Mouse (Mus musculus) bone marrow, adult 2 months (tissue): Measurements from ENCODE around the gene Nanp. TPM values are rescaled to one million over a fixed set of nuclear protein-coding genes. Genes with fewer than 3 reads are reported as not detected.

Experiments used
- H3K27ac ChIP-seq: fragments of 200-500 bp; 2 replicates; pipeline ENCODE4 v1.5.1; 2012; ENCODE audit warnings: low read depth, mild to moderate bottlenecking, control low read depth, inconsistent platforms, low read length; ENCODE audit not compliant: control insufficient read depth, poor library complexity, insufficient read depth
- H3K4me1 ChIP-seq: fragments of 200-500 bp; 2 replicates; pipeline ENCODE4 v1.6.1; 2011; ENCODE audit warnings: low read length; ENCODE audit not compliant: control insufficient read depth, insufficient read depth
- H3K4me3 ChIP-seq: fragments of 200-500 bp; replicated peaks from 2 replicates; pipeline ENCODE3; 2011; ENCODE audit warnings: mild to moderate bottlenecking, low read depth, low read length, control low read depth; ENCODE audit not compliant: control insufficient read depth
- CTCF ChIP-seq: fragments of 200-500 bp; IDR thresholded peaks from 2 replicates; pipeline ENCODE4 v1.5.1; 2011; ENCODE audit warnings: low read length, control low read depth; ENCODE audit not compliant: control insufficient read depth, insufficient read depth
- POLR2A ChIP-seq: fragments of 200-500 bp; IDR thresholded peaks from 2 replicates; pipeline ENCODE4 v1.6.1; 2011; ENCODE audit warnings: low read depth, mild to moderate bottlenecking, control low read depth, low read length, borderline replicate concordance; ENCODE audit not compliant: control insufficient read depth
- WGBS: fragments of 180-500 bp; shearing (Covaris S2); methylation state at CpG from one replicate; pipeline ENCODE4 v1.1.7; 2018; 5-methylcytosine and 5-hydroxymethylcytosine counted together
- polyA plus RNA-seq: library from polyadenylated mRNA; stranded (reverse); fragments of >200 nt; gene quantifications from 2 replicates; pipeline ENCODE4 v1.2.4, GENCODE M21; 2011; ENCODE audit warnings: low replicate concordance; ENCODE audit not compliant: missing spikeins, insufficient read depth, insufficient read length

Gene Nanp
- polyA plus RNA-seq, 1 experiment: 16.3 TPM

DNA sequence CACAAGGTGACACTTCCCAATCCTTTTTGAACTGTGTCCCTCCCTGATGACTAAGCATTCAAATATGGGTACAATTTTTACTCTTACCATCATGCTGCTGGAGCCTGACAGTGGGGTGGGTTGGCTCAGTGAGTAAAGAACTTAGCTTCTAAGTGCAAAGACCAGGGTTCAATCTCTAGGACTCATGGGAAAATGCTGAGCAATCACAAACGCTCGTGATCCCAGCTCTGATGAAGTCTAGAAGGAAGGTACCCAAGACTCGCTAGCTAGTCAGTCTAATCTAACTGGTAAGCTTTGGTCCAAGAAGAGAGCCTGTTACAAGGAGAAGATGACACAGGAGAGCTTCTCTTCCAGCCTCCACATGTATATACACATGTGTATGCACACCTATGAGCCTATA lies 4.8 kb downstream of the Nanp start:
- 85% methylated on average over 3 of the region's 3 CpGs for WGBS
- TF ChIP-seq POLR2A: no peak
- TF ChIP-seq CTCF: no peak
- no peak overlapping the region for H3K4me3 ChIP-seq
- H3K4me1 ChIP-seq: peaks cover 4% of the 10 kb centered on the region; the same call in 1 of the 2 replicates
- no peak overlapping the region for H3K27ac ChIP-seq

DNA sequence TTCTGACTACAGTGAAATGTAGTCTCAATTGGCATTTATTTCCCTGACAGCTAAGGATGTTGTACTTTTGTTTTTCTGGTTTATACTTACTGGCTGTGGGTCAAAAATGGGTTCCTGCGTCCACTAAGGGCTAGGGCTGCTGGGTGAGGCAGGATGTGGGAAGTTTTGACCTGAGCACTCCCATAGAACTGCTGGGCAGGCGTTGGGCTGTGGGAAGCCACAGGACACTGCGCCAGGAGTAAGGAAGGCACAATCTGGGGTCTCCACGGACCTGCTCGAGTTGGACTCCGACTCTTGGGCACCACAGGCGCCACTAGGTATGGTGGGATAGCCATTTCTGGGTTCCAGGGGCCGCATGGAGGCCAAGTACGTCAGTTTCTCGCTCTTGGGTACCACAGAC lies 18.0 kb downstream of the Nanp start:
- Histone ChIP-seq H3K4me1 (no peaks in the 10 kb centered on the region), H3K4me3 (no peak overlapping the region), H3K27ac (no peak overlapping the region)
- no peak for TF ChIP-seq CTCF
- no peak for TF ChIP-seq POLR2A
- WGBS: 91% methylated on average over 10 of the region's 10 CpGs

GRCm38 (mm10) chr2:151015316-151015715 lies 23.9 kb downstream of the Nanp start:
- Histone ChIP-seq H3K4me3 (no peak overlapping the region), H3K4me1 (no peaks in the 10 kb centered on the region), H3K27ac (no peak overlapping the region)
- no peak for TF ChIP-seq POLR2A
- TF ChIP-seq CTCF: no peak
- 36% methylated on average over 2 of the region's 2 CpGs for WGBS

GRCm38 (mm10) chr2:151011273-151011672 lies 27.9 kb downstream of the Nanp start:
- no peak for TF ChIP-seq POLR2A
- no peak for TF ChIP-seq CTCF
- no peak overlapping the region for H3K4me3 ChIP-seq
- no peaks in the 10 kb centered on the region; the same call in 1 of the 2 replicates for H3K4me1 ChIP-seq
- H3K27ac ChIP-seq: no peak overlapping the region
- WGBS: 35% methylated on average over 1 of the region's 1 CpGs

DNA sequence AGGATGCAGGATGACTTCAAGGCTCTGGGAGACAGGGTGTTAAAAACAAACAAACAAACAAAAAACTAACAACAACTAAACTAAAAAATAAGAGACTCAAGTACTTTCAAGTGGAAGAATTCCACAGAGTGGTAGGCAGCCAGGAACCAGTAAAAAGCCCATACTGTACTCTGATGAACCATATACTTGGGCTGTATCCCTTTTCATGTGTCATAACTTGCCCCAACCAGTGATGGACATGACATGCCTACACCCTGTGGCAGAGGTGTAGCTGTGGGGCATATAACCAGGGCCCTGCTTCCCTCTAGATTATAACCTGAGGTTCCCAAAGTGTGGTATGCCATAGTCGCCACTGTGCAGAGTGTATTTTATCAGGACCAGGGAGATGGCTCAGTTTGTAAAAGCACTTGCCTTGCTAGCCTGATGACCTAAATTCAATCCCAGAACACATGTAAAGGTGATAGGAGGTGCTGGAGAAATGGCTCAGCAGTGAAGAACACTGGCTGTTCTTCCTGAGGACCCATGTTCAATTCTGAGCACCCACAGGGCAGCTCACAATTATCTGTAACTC lies 29.6 kb downstream of the Nanp start:
- TF ChIP-seq POLR2A: no peak
- no peak for TF ChIP-seq CTCF
- 64% methylated on average over 1 of the region's 1 CpGs for WGBS
- no peak overlapping the region for H3K27ac ChIP-seq
- no peaks in the 10 kb centered on the region; the same call in 1 of the 2 replicates for H3K4me1 ChIP-seq
- no peak overlapping the region for H3K4me3 ChIP-seq

- Histone ChIP-seq H3K4me3 (peak overlapping the region; percentile 59), H3K27ac (peak overlapping the region; percentile 62; the same call in 1 of the 2 replicates), H3K4me1 (no peaks in the 10 kb centered on the region; the same call in 1 of the 2 replicates)
- WGBS: under 1% methylated on average over 57 of the region's 57 CpGs
- peak; percentile 52; the same call in 1 of the 2 replicates for TF ChIP-seq POLR2A
- no peak for TF ChIP-seq CTCF
Measured at GRCm38 (mm10) chr2:151008939-151009509, 30.2 kb downstream of the Nanp start.

GRCm38 (mm10) chr2:151008517-151008932 lies 30.7 kb downstream of the Nanp start:
- 2% methylated on average over 21 of the region's 21 CpGs for WGBS
- Histone ChIP-seq H3K4me3 (peak overlapping the region; percentile 59), H3K27ac (peak overlapping the region; percentile 62; the same call in 1 of the 2 replicates), H3K4me1 (no peaks in the 10 kb centered on the region; the same call in 1 of the 2 replicates)
- TF ChIP-seq POLR2A (no peak), CTCF (no peak)

- no peaks in the 10 kb centered on the region; the same call in 1 of the 2 replicates for H3K4me1 ChIP-seq
- H3K4me3 ChIP-seq: peak overlapping the region; percentile 31
- no peak for TF ChIP-seq POLR2A
- no peak for TF ChIP-seq CTCF
- 48% methylated on average over 6 of the region's 6 CpGs for WGBS
- H3K27ac ChIP-seq: no peak overlapping the region
Measured at GRCm38 (mm10) chr2:151008006-151008405, 31.2 kb downstream of the Nanp start.
